Mouse (Mus musculus): Measurements from ENCODE around the gene Bex3.
A peak's percentile ranks its signal among the peaks of the same experiment; 100 is the strongest.

Gene Bex3

GRCm38 (mm10) chrX:136269743-136270392 lies at the start of gene Bex3:
TSS of gene Bex3 (plus strand) at chrX:136270253.
- peak; percentile 82 for DNase-seq

GRCm38 (mm10) chrX:136223714-136224113 lies 46.3 kb upstream of the Bex3 start:
- DNase-seq: no peak

GRCm38 (mm10) chrX:136227768-136228167 lies 42.3 kb upstream of the Bex3 start:
- DNase-seq: no peak

GRCm38 (mm10) chrX:136238118-136238517 lies 31.9 kb upstream of the Bex3 start:
- DNase-seq: no peak

- DNase-seq: no peak
Observed at GRCm38 (mm10) chrX:136243181-136243580, 26.9 kb upstream of the Bex3 start.

GRCm38 (mm10) chrX:136244574-136245229 lies 25.4 kb upstream of the Bex3 start, which contains the start of gene Tceal9:
TSS of gene Tceal9 (plus strand) at chrX:136245079.
- peak; percentile 78 for DNase-seq

- peak; percentile 28 for DNase-seq
Observed at GRCm38 (mm10) chrX:136245521-136246071, 24.5 kb upstream of the Bex3 start.

- DNase-seq: no peak
Observed at GRCm38 (mm10) chrX:136248811-136249210, 21.2 kb upstream of the Bex3 start.

- DNase-seq: no peak
Observed at GRCm38 (mm10) chrX:136249671-136250070, 20.4 kb upstream of the Bex3 start.

GRCm38 (mm10) chrX:136252023-136252729 lies 17.9 kb upstream of the Bex3 start:
- no peak for DNase-seq

- no peak for DNase-seq
Observed at GRCm38 (mm10) chrX:136267720-136268119, 2.3 kb upstream of the Bex3 start.

GRCm38 (mm10) chrX:136268173-136268572 lies 1.9 kb upstream of the Bex3 start:
- no peak for DNase-seq

GRCm38 (mm10) chrX:136270393-136271111 lies 499 bp downstream of the Bex3 start:
- DNase-seq: peak; percentile 27

GRCm38 (mm10) chrX:136274542-136274941 lies 4.5 kb downstream of the Bex3 start:
- DNase-seq: no peak

GRCm38 (mm10) chrX:136275386-136275785 lies 5.3 kb downstream of the Bex3 start:
- no peak for DNase-seq

- DNase-seq: no peak
Observed at GRCm38 (mm10) chrX:136277577-136277976, 7.5 kb downstream of the Bex3 start.

GRCm38 (mm10) chrX:136278401-136278800 lies 8.3 kb downstream of the Bex3 start:
- DNase-seq: no peak

- no peak for DNase-seq
Observed at GRCm38 (mm10) chrX:136279410-136279809, 9.4 kb downstream of the Bex3 start.

GRCm38 (mm10) chrX:136290817-136291281 lies 20.8 kb downstream of the Bex3 start:
- no peak for DNase-seq

- DNase-seq: no peak
Observed at GRCm38 (mm10) chrX:136304295-136304694, 34.2 kb downstream of the Bex3 start.

GRCm38 (mm10) chrX:136306196-136306595 lies 36.1 kb downstream of the Bex3 start:
- DNase-seq: no peak

GRCm38 (mm10) chrX:136313303-136313702 lies 43.2 kb downstream of the Bex3 start:
- DNase-seq: no peak

All from cerebellum, adult 11-12 months (tissue).